Mouse (Mus musculus): ENCODE measurements around the gene Tut7.

DNA sequence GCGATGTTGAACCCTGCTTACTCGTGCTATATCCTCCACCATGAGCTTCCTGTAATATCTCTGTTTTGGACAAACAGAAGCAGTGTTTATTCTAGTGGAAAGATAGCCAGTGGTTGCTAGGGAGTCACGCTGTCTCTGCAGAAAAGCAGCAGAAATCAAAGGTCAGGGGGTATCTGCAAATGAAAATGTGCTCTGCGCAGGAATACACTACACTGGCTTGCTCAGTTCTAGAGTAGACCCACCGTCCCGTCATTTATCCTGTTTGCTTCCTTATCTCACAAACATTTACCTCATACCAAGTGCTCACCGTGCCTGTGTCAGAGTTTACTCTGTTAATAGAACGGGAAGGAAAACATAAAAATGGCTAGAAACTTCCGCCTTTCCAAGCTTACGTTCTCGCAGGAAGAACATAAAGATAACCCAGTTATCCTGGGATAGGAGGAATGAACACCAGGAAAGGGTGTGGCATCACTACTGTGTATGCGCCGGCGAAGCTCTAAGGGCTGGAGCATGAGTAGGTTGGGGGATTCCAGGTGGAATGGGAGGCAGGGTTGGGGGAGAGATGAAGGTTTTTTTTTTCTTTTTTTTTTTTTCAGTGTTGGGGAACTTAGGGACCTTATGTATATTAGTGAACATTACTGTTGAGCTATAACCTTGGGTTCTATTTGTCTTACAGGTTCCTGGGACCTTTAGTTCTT is 13.3 kb upstream of the Tut7 start:
- TF ChIP-seq CTCF (IDR thresholded peaks at IDR 0.05; ENCODE audit: borderline replicate concordance, control insufficient read depth, extremely low read depth, insufficient read depth, low read length, poor library complexity), result no peak
- TF ChIP-seq POLR2A (IDR thresholded peaks at IDR 0.05; ENCODE audit: control insufficient read depth, extremely low read depth, insufficient read depth, low read length, poor library complexity), result no peak

All from thymus, adult 2 months (tissue).